Comparison of ENCODE assay signal across 8 mouse cellular contexts in genomic region chr6:91284521-91285449, GRCm38 (mm10).
DNase-seq lines count a peak whose midpoint lies in the region; ATAC-seq lines count a peak whose summit lies in the region.

No protein-coding gene starts in this region.

- no peaks in the 10 kb centered on the region for H3K36me3 ChIP-seq in heart, embryonic 13.5 days
- H3K36me3 ChIP-seq in forebrain, embryonic 16.5 days (ENCODE audit: control insufficient read depth, insufficient read depth): no peaks in the 10 kb centered on the region
- H3K36me3 ChIP-seq in liver, embryonic 13.5 days: no peaks in the 10 kb centered on the region
- H3K36me3 ChIP-seq in stomach, embryonic 15.5 days: no peaks in the 10 kb centered on the region

- H3K27ac ChIP-seq in heart, embryonic 13.5 days (replicated peaks): no peak overlapping the region
- peak overlapping the region; percentile 87 for H3K27ac ChIP-seq in forebrain, embryonic 16.5 days (ENCODE audit: low read length)
- H3K27ac ChIP-seq in liver, embryonic 13.5 days: no peak overlapping the region
- no peak overlapping the region for H3K27ac ChIP-seq in stomach, embryonic 15.5 days

- H3K4me1 ChIP-seq in heart, embryonic 13.5 days: peaks cover 15% of the 10 kb centered on the region
- H3K4me1 ChIP-seq in forebrain, embryonic 16.5 days (replicated peaks; ENCODE audit: control insufficient read depth, insufficient read depth, low read length): peaks cover 43% of the 10 kb centered on the region
- H3K4me1 ChIP-seq in liver, embryonic 13.5 days (replicated peaks): peaks cover 4% of the 10 kb centered on the region; the same call in 1 of the 2 replicates
- H3K4me1 ChIP-seq in stomach, embryonic 15.5 days: peaks cover 4% of the 10 kb centered on the region; the same call in 1 of the 2 replicates

- no peak for DNase-seq in heart, adult 9 months (ENCODE audit: low spot score in 2 of 2)
- peak; percentile 92 for DNase-seq in R1 (ENCODE audit: low read depth, low spot score)
- DNase-seq in liver, embryonic 13.5 days: no peak
- DNase-seq in frontal cortex, postnatal 25 days (ENCODE audit: low spot score in 2 of 2): no peak
- no peak for DNase-seq in adrenal gland, postnatal 4 days (ENCODE audit: low spot score in 2 of 2)

- 8% methylated on average over 35 of the region's 35 CpGs for WGBS in heart, embryonic 13.5 days
- 1% methylated on average over 35 of the region's 35 CpGs for WGBS in forebrain, embryonic 16.5 days
- 10% methylated on average over 35 of the region's 35 CpGs for WGBS in liver, embryonic 13.5 days (ENCODE audit: insufficient replicate concordance)
- 8% methylated on average over 35 of the region's 35 CpGs for WGBS in stomach, embryonic 15.5 days

- H3K9ac ChIP-seq in heart, embryonic 13.5 days: 0 out of 2 replicates have a peak overlapping the region, but pooled peaks have one; percentile 40
- H3K9ac ChIP-seq in forebrain, embryonic 16.5 days (replicated peaks; ENCODE audit: low read depth, low read length): peak overlapping the region; percentile 74
- H3K9ac ChIP-seq in liver, embryonic 13.5 days: no peak overlapping the region
- H3K9ac ChIP-seq in stomach, embryonic 15.5 days: no peak overlapping the region

- H3K9me3 ChIP-seq in heart, embryonic 13.5 days: no peaks in the 10 kb centered on the region
- no peaks in the 10 kb centered on the region for H3K9me3 ChIP-seq in forebrain, embryonic 16.5 days (ENCODE audit: control insufficient read depth, low read length)
- H3K9me3 ChIP-seq in liver, embryonic 13.5 days (replicated peaks): no peaks in the 10 kb centered on the region
- H3K9me3 ChIP-seq in stomach, embryonic 15.5 days: no peaks in the 10 kb centered on the region

- H3K4me2 ChIP-seq in heart, embryonic 13.5 days: peak overlapping the region; percentile 61
- peak overlapping the region; percentile 87 for H3K4me2 ChIP-seq in forebrain, embryonic 16.5 days (ENCODE audit: low read length)
- peak overlapping the region; percentile 17; the same call in 1 of the 2 replicates for H3K4me2 ChIP-seq in liver, embryonic 13.5 days
- peak overlapping the region; percentile 46 for H3K4me2 ChIP-seq in stomach, embryonic 15.5 days

- peak overlapping the region; percentile 33 for H3K4me3 ChIP-seq in heart, embryonic 13.5 days
- H3K4me3 ChIP-seq in forebrain, embryonic 16.5 days (replicated peaks; ENCODE audit: low read length): peak overlapping the region; percentile 40
- no peak overlapping the region for H3K4me3 ChIP-seq in liver, embryonic 13.5 days (replicated peaks)
- peak overlapping the region; percentile 17; the same call in 1 of the 2 replicates for H3K4me3 ChIP-seq in stomach, embryonic 15.5 days (replicated peaks)

- H3K27me3 ChIP-seq in heart, embryonic 13.5 days (replicated peaks): peaks cover 97% of the 10 kb centered on the region
- H3K27me3 ChIP-seq in forebrain, embryonic 16.5 days (replicated peaks; ENCODE audit: control insufficient read depth, insufficient read depth, low read length): no peaks in the 10 kb centered on the region
- H3K27me3 ChIP-seq in liver, embryonic 13.5 days: peaks cover 87% of the 10 kb centered on the region
- peaks cover 76% of the 10 kb centered on the region for H3K27me3 ChIP-seq in stomach, embryonic 15.5 days (replicated peaks)

- 0 out of 2 replicates have a peak, but pooled peaks have one; percentile 47 for ATAC-seq in heart, embryonic 13.5 days (ENCODE audit: extremely low read depth, insufficient number of reproducible peaks, low FRiP score, low TSS enrichment)
- ATAC-seq in forebrain, embryonic 16.5 days: peak; percentile 75
- no peak for ATAC-seq in liver, embryonic 13.5 days (ENCODE audit: low read depth)
- ATAC-seq in stomach, embryonic 15.5 days (ENCODE audit: insufficient read depth, low FRiP score, low read depth): peak; percentile 32; the same call in 1 of the 2 replicates

Comparison
In these comparisons a context has a peak if more than half of its experiments do, and no peak if none do; other contexts are left out.
1. H3K4me2 ChIP-seq: peak in every context shown above with its lines; median percentile 87 in forebrain, embryonic 16.5 days; 61 in heart, embryonic 13.5 days; 46 in stomach, embryonic 15.5 days; 17 in liver, embryonic 13.5 days.
2. H3K9ac ChIP-seq: peak in heart, embryonic 13.5 days (single experiment) and forebrain, embryonic 16.5 days (single experiment); none in liver, embryonic 13.5 days (single experiment) and stomach, embryonic 15.5 days (single experiment).